Mouse (Mus musculus) intestine, postnatal 0 days (tissue): ENCODE measurements at regions not wholly inside any gene's neighbourhood (a gene's known extent, or its start where the extent isn't known, plus 50 kb on each side); places are given as distances from the start of the nearest gene placed in this dataset.

ENCODE experiments used
- ATAC-seq: fragments of 200-750 bp; cut with Nextera tagmentation; 2 replicates; pipeline ENCODE4 v1.8.0; 2017; ENCODE audit warnings: mild to moderate bottlenecking, moderate TSS enrichment, moderate library complexity
- H3K27ac ChIP-seq: fragments of 300-500 bp; sonication (generic); 2 replicates; pipeline ENCODE4 v1.5.1; 2014; ENCODE audit warnings: mild to moderate bottlenecking, low read depth, low read length, moderate library complexity
- H3K27me3 ChIP-seq: fragments of 300-500 bp; sonication (generic); replicated peaks from 2 replicates; pipeline ENCODE4 v1.6.1; 2014; ENCODE audit warnings: low read length, mixed read lengths; ENCODE audit not compliant: control insufficient read depth, insufficient read depth
- H3K36me3 ChIP-seq: fragments of 300-500 bp; sonication (generic); 2 replicates; pipeline ENCODE4 v1.6.1; 2014; ENCODE audit warnings: mild to moderate bottlenecking, moderate library complexity; ENCODE audit not compliant: control insufficient read depth, insufficient read depth
- H3K4me1 ChIP-seq: fragments of 300-500 bp; sonication (generic); replicated peaks from 2 replicates; pipeline ENCODE4 v1.6.1; 2014; ENCODE audit warnings: antibody characterized with exemption, low read length, mixed read lengths; ENCODE audit not compliant: control insufficient read depth, insufficient read depth
- H3K4me2 ChIP-seq: fragments of 300-500 bp; sonication (generic); replicated peaks from 2 replicates; pipeline ENCODE4 v1.6.1; 2014; ENCODE audit warnings: low read depth, mild to moderate bottlenecking, moderate library complexity
- H3K4me3 ChIP-seq: fragments of 300-500 bp; sonication (generic); 2 replicates; pipeline ENCODE4 v1.5.1; 2014; ENCODE audit warnings: low read depth, low read length
- H3K9ac ChIP-seq: fragments of 300-500 bp; sonication (generic); 2 replicates; pipeline ENCODE4 v1.6.1; 2014; ENCODE audit warnings: mild to moderate bottlenecking, low read depth, low read length
- H3K9me3 ChIP-seq: fragments of 300-500 bp; sonication (generic); 2 replicates; pipeline ENCODE4 v1.6.1; 2016; ENCODE audit warnings: mixed run types; ENCODE audit not compliant: control insufficient read depth
- CTCF ChIP-seq: sonication (generic); IDR thresholded peaks from 2 replicates; pipeline ENCODE4 v1.5.1; 2016; ENCODE audit warnings: low read depth, mild to moderate bottlenecking, control low read depth, antibody characterized with exemption, moderate library complexity
- WGBS: fragments of 180-500 bp; shearing (Covaris S2); extraction: QIAGEN DNeasy Blood & Tissue Kit; methylation state at CpG from one replicate; pipeline ENCODE4 v1.1.7; 2014; 5-methylcytosine and 5-hydroxymethylcytosine counted together

GRCm38 (mm10) chr10:118714179-118714581 is 155.8 kb downstream of the Dyrk2 start:
- H3K36me3 ChIP-seq: no peaks in the 10 kb centered on the region
- H3K4me3 ChIP-seq: no peak overlapping the region
- H3K9me3 ChIP-seq: no peaks in the 10 kb centered on the region
- no peaks in the 10 kb centered on the region for H3K4me1 ChIP-seq
- H3K9ac ChIP-seq: no peak overlapping the region
- no peak overlapping the region for H3K27ac ChIP-seq
- no peak for ATAC-seq
- no peak for TF ChIP-seq CTCF
- WGBS: 80% methylated on average over 16 of the region's 17 CpGs
- H3K4me2 ChIP-seq: no peak overlapping the region
- no peaks in the 10 kb centered on the region for H3K27me3 ChIP-seq

DNA sequence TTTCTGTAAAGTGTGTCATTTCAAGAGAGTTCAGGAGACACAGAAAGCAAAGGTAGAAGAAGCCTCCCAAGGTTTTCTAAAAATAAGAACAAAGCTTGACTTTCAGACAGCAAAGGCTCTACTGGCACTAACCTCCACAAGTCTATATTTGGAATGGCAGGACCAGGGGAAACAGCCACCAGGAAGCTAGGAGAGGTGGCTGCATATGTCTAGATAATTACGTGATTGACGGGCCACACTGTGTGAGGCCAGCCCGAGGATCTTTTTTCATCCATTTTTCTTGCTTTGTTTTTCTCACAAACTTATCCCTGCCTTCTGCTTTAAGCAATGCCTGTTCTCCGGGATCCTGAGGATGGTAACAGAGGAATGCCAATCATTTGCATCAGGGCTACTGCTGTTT is 155.4 kb downstream of the Dyrk2 start:
- Histone ChIP-seq H3K4me3 (no peak overlapping the region), H3K9ac (no peak overlapping the region), H3K9me3 (no peaks in the 10 kb centered on the region), H3K4me1 (no peaks in the 10 kb centered on the region), H3K27me3 (no peaks in the 10 kb centered on the region), H3K27ac (no peak overlapping the region), H3K4me2 (no peak overlapping the region), H3K36me3 (no peaks in the 10 kb centered on the region)
- WGBS: 71% methylated on average over 4 of the region's 4 CpGs
- TF ChIP-seq CTCF: no peak
- no peak for ATAC-seq

GRCm38 (mm10) chr10:118720630-118721029 is 149.4 kb downstream of the Dyrk2 start:
- WGBS: 54% methylated on average over 1 of the region's 1 CpGs
- no peaks in the 10 kb centered on the region for H3K36me3 ChIP-seq
- H3K4me1 ChIP-seq: no peaks in the 10 kb centered on the region
- H3K27ac ChIP-seq: no peak overlapping the region
- TF ChIP-seq CTCF: no peak
- H3K4me3 ChIP-seq: no peak overlapping the region
- no peaks in the 10 kb centered on the region for H3K27me3 ChIP-seq
- no peaks in the 10 kb centered on the region for H3K9me3 ChIP-seq
- no peak overlapping the region for H3K9ac ChIP-seq
- no peak for ATAC-seq
- no peak overlapping the region for H3K4me2 ChIP-seq

DNA sequence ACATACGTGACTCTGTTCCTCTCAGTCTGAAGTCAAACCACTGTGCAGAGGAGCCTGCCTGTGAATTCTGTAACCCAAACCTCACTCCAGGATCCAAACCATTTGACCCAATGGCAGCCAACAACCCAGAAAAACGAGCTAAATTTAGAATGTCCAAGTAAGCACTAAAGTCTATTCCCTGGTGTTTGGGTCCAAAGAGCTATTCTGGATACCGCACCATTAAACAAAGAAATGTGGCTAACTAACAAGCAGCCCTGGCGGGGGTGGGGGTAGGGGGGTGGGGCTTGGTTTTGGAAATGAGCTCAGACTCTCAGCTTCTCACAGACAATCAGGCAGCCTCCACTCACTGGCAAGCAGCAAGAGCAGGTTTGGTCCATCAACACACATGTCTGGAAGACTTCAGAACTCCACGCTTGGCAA is 147.9 kb downstream of the Dyrk2 start:
- Histone ChIP-seq H3K4me2 (no peak overlapping the region), H3K4me1 (no peaks in the 10 kb centered on the region), H3K27ac (no peak overlapping the region), H3K4me3 (no peak overlapping the region), H3K9me3 (no peaks in the 10 kb centered on the region), H3K27me3 (no peaks in the 10 kb centered on the region), H3K9ac (no peak overlapping the region), H3K36me3 (no peaks in the 10 kb centered on the region)
- TF ChIP-seq CTCF: no peak
- WGBS: 57% methylated on average over 5 of the region's 5 CpGs
- ATAC-seq: no peak

- no peak for TF ChIP-seq CTCF
- Histone ChIP-seq H3K36me3 (no peaks in the 10 kb centered on the region), H3K9ac (no peak overlapping the region), H3K4me3 (no peak overlapping the region), H3K9me3 (no peaks in the 10 kb centered on the region), H3K4me2 (no peak overlapping the region), H3K4me1 (no peaks in the 10 kb centered on the region), H3K27me3 (no peaks in the 10 kb centered on the region), H3K27ac (no peak overlapping the region)
- 71% methylated on average over 3 of the region's 3 CpGs for WGBS
- no peak for ATAC-seq
Observed at GRCm38 (mm10) chr10:118722671-118723070, 147.3 kb downstream of the Dyrk2 start.

- H3K4me2 ChIP-seq: no peak overlapping the region
- H3K9ac ChIP-seq: no peak overlapping the region
- H3K36me3 ChIP-seq: no peaks in the 10 kb centered on the region
- H3K9me3 ChIP-seq: no peaks in the 10 kb centered on the region
- no peak overlapping the region for H3K4me3 ChIP-seq
- TF ChIP-seq CTCF: no peak
- H3K27me3 ChIP-seq: no peaks in the 10 kb centered on the region
- no peaks in the 10 kb centered on the region for H3K4me1 ChIP-seq
- no peak overlapping the region for H3K27ac ChIP-seq
- 63% methylated on average over 4 of the region's 4 CpGs for WGBS
- no peak for ATAC-seq
Observed at GRCm38 (mm10) chr10:118736093-118736492, 133.9 kb downstream of the Dyrk2 start.

DNA sequence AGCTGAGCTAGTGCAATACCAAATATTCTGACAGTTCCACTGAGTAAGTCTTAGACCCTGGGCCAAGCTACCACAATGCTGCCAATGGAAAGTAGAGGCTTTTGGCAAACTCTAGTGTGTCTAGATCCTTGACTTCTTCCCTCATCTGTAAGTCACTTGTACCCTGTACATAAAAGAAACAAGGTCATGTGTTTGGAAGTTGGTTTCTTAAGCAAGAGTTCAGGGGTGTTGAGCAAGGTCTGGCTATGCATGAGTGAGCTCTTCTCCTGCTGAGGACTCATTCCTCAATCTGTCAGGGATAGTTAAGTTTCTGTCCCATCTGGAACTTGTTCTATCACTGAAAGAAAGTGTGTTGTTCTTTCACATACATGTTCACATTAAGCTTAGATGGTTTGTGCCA is 132.9 kb downstream of the Dyrk2 start:
- no peaks in the 10 kb centered on the region for H3K4me1 ChIP-seq
- H3K4me3 ChIP-seq: no peak overlapping the region
- H3K4me2 ChIP-seq: no peak overlapping the region
- no peaks in the 10 kb centered on the region for H3K9me3 ChIP-seq
- TF ChIP-seq CTCF: no peak
- H3K27me3 ChIP-seq: no peaks in the 10 kb centered on the region
- H3K9ac ChIP-seq: no peak overlapping the region
- H3K27ac ChIP-seq: no peak overlapping the region
- no peak for ATAC-seq
- no peaks in the 10 kb centered on the region for H3K36me3 ChIP-seq
